Mouse (Mus musculus) hindbrain, embryonic 15.5 days (tissue): Measurements from ENCODE around the gene Cdh3. TPM values are rescaled to one million over a fixed set of nuclear protein-coding genes. Genes with fewer than 3 reads are reported as not detected.
A peak's percentile ranks its signal among the peaks of the same experiment; 100 is the strongest.

ENCODE experiments used
- ATAC-seq: fragments of 200-750 bp; cut with Nextera tagmentation; 2 replicates; pipeline ENCODE4 v1.8.0; 2017; ENCODE audit warnings: low read depth, moderate number of reproducible peaks, moderate TSS enrichment; ENCODE audit not compliant: low FRiP score
- H3K27ac ChIP-seq: fragments of 300-500 bp; sonication (generic); replicated peaks from 2 replicates; pipeline ENCODE4 v1.5.1; 2015; ENCODE audit warnings: mild to moderate bottlenecking, inconsistent platforms
- H3K27me3 ChIP-seq: fragments of 300-500 bp; sonication (generic); 2 replicates; pipeline ENCODE4 v1.6.1; 2015; ENCODE audit warnings: control low read depth, inconsistent platforms
- H3K36me3 ChIP-seq: fragments of 300-500 bp; sonication (generic); 2 replicates; pipeline ENCODE4 v1.6.1; 2015; ENCODE audit warnings: control low read depth, inconsistent platforms
- H3K4me1 ChIP-seq: fragments of 300-500 bp; sonication (generic); replicated peaks from 2 replicates; pipeline ENCODE4 v1.6.1; 2015; ENCODE audit warnings: control low read depth, inconsistent platforms
- H3K4me2 ChIP-seq: fragments of 300-500 bp; sonication (generic); 2 replicates; pipeline ENCODE4 v1.6.1; 2015; ENCODE audit warnings: moderate library complexity, mild to moderate bottlenecking, inconsistent platforms
- H3K4me3 ChIP-seq: fragments of 300-500 bp; sonication (generic); 2 replicates; pipeline ENCODE4 v1.5.1; 2015; ENCODE audit warnings: mild to moderate bottlenecking, inconsistent platforms
- H3K9ac ChIP-seq: fragments of 300-500 bp; sonication (generic); 2 replicates; pipeline ENCODE4 v1.6.1; 2015; ENCODE audit warnings: inconsistent platforms
- H3K9me3 ChIP-seq: fragments of 300-500 bp; sonication (generic); 2 replicates; pipeline ENCODE4 v1.6.1; 2016; ENCODE audit warnings: control low read depth, inconsistent platforms
- WGBS: fragments of 180-500 bp; shearing (Covaris S2); methylation state at CpG from one replicate; pipeline ENCODE4 v1.1.7; 2015; 5-methylcytosine and 5-hydroxymethylcytosine counted together
- polyA plus RNA-seq: library from polyadenylated mRNA; unstranded; fragments of >200 nt; fragmentation: Nextera tagmentation; extraction: Ambion mirVana; gene quantifications from 2 replicates; pipeline ENCODE4 v1.2.1, GENCODE M21; 2015

The Cdh3 gene
- 3.9 and 4.8 TPM in 2 replicates for polyA plus RNA-seq

DNA sequence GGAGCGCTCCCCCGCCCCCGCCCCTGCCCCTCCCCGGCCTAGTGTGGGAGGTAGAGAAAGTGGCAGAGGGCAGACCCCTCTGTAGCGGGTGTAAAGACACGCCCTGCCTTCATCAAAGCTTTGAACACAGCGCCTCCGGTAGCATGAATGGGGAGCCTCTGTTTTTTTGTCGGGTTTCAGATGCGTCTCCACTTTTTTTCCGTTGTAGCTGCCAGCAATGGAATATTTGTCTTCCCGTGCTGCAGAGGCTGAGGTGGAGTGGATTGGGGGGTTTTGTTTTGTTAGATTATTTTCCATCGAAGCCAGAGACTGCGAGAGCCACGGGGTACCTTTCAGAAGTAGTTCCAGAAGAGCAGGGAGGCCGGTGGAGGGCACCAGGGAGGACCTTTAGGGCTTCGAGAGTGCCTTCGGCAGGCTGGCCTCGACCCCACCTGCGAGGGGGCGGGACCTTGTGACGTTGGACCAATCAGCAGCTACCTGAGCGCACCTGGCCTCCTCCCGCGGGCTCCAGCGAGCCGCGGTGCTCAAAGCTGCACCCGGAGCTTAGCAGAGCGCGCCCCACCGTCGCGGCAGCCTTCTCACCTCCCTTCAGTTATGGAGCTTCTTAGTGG is at the start of gene Cdh3:
TSS of gene Cdh3 (plus strand) at position 527 of the 611 bp plus-strand sequence.
- no peaks in the 10 kb centered on the region for H3K36me3 ChIP-seq
- peak within 1 kb of the TSS; percentile 34; the same call in 1 of the 2 replicates for H3K9ac ChIP-seq
- H3K27ac ChIP-seq: no peak within 1 kb of the TSS
- no peaks in the 10 kb centered on the region for H3K9me3 ChIP-seq
- peak; percentile 55; the same call in 1 of the 2 replicates for ATAC-seq
- peaks cover 58% of the 10 kb centered on the region for H3K27me3 ChIP-seq
- WGBS: under 1% methylated on average over 34 of the region's 34 CpGs
- H3K4me3 ChIP-seq: peak within 1 kb of the TSS; percentile 40
- peak within 1 kb of the TSS; percentile 61 for H3K4me2 ChIP-seq
- H3K4me1 ChIP-seq: peaks cover 38% of the 10 kb centered on the region

GRCm38 (mm10) chr8:106462131-106462530 is 48.6 kb upstream of the Cdh3 start:
- 0 out of 2 replicates have a peak, but pooled peaks cover 4% of the 10 kb centered on the region for H3K9me3 ChIP-seq
- no peak overlapping the region for H3K27ac ChIP-seq
- H3K27me3 ChIP-seq: no peaks in the 10 kb centered on the region
- no peak for ATAC-seq
- H3K4me1 ChIP-seq: no peaks in the 10 kb centered on the region
- H3K4me3 ChIP-seq: no peak overlapping the region
- H3K4me2 ChIP-seq: no peak overlapping the region
- H3K9ac ChIP-seq: no peak overlapping the region
- 86% methylated on average over 5 of the region's 5 CpGs for WGBS
- no peaks in the 10 kb centered on the region for H3K36me3 ChIP-seq

- no peak for ATAC-seq
- no peak overlapping the region for H3K4me2 ChIP-seq
- H3K4me1 ChIP-seq: no peaks in the 10 kb centered on the region
- no peaks in the 10 kb centered on the region for H3K36me3 ChIP-seq
- H3K27ac ChIP-seq: no peak overlapping the region
- H3K9me3 ChIP-seq: no peaks in the 10 kb centered on the region
- no peaks in the 10 kb centered on the region for H3K27me3 ChIP-seq
- WGBS: 77% methylated on average over 6 of the region's 6 CpGs
- H3K4me3 ChIP-seq: no peak overlapping the region
- H3K9ac ChIP-seq: no peak overlapping the region
Observed at GRCm38 (mm10) chr8:106463795-106464194, 46.9 kb upstream of the Cdh3 start.

GRCm38 (mm10) chr8:106469485-106469884 is 41.2 kb upstream of the Cdh3 start:
- Histone ChIP-seq H3K27ac (no peak overlapping the region), H3K36me3 (no peaks in the 10 kb centered on the region), H3K27me3 (no peaks in the 10 kb centered on the region), H3K9ac (no peak overlapping the region), H3K4me1 (no peaks in the 10 kb centered on the region), H3K4me2 (no peak overlapping the region), H3K4me3 (no peak overlapping the region), H3K9me3 (no peaks in the 10 kb centered on the region)
- ATAC-seq: no peak
- 60% methylated on average over 7 of the region's 7 CpGs for WGBS

DNA sequence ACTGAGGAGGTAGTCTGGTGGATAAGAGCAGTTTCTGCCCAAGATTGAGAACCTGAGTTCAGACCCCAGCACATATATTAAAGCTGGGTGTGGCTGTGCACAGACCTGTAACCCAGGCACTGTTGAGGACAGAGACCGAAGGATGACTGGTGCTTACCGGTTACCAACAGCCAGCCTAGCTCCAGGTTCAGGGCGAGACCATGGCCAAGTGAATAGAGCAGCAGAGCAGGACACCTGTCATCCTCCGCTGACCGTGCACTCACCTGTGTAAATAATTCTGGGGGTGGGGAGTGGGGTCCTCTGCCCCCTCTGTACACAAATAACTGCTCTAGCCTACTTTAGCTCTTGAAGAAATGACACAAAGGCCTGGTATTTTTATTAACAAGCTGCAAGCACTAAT is 36.7 kb upstream of the Cdh3 start:
- Histone ChIP-seq H3K27me3 (no peaks in the 10 kb centered on the region), H3K4me2 (no peak overlapping the region), H3K9me3 (no peaks in the 10 kb centered on the region), H3K4me3 (no peak overlapping the region), H3K36me3 (no peaks in the 10 kb centered on the region), H3K27ac (no peak overlapping the region), H3K4me1 (no peaks in the 10 kb centered on the region), H3K9ac (no peak overlapping the region)
- ATAC-seq: no peak
- 88% methylated on average over 5 of the region's 5 CpGs for WGBS

DNA sequence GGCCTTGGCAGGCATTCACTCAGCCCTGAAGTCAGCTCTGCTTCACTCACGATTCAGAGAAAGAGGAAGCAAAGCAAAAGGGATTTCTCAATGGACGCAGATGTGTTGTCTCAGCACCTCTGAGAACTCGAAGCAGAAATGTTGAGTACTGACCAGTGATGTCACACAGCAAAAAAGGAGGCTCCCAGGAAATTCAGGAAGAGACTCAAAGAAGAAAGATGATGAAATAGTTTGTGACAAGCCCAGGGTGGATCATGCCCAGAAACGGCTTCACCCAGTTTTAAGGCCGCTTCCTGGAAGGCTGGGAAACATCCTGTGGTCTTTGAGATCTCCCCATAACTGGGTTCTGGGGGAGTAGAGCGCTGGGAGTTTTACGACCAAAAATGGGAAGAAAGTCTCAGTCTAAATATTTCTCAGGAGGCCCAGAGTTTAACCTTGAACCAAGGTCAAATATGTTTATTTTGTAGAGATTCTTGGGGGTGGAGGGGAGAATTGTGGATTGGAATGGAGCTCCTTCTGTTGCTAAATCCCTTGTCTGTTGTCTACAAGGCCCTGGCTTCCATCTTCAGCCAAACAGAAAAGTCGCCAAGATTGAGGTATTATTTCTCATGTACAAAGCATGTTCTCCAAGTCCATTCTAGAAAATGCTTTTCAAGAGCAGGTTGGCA is 10.5 kb upstream of the Cdh3 start, which contains the start of gene 6030452D12Rik:
TSS of gene 6030452D12Rik (plus strand) at position 505 of the 668 bp plus-strand sequence.
- no peaks in the 10 kb centered on the region for H3K4me1 ChIP-seq
- H3K27me3 ChIP-seq: no peaks in the 10 kb centered on the region
- H3K27ac ChIP-seq: no peak within 1 kb of the TSS
- no peaks in the 10 kb centered on the region for H3K9me3 ChIP-seq
- ATAC-seq: no peak
- no peak within 1 kb of the TSS for H3K9ac ChIP-seq
- H3K4me2 ChIP-seq: no peak within 1 kb of the TSS
- H3K36me3 ChIP-seq: no peaks in the 10 kb centered on the region
- H3K4me3 ChIP-seq: no peak within 1 kb of the TSS
- 78% methylated on average over 8 of the region's 8 CpGs for WGBS

GRCm38 (mm10) chr8:106504241-106504640 is 6.5 kb upstream of the Cdh3 start:
- WGBS: 93% methylated on average over 7 of the region's 7 CpGs
- H3K27ac ChIP-seq: no peak overlapping the region
- peaks cover 16% of the 10 kb centered on the region for H3K4me1 ChIP-seq
- H3K36me3 ChIP-seq: no peaks in the 10 kb centered on the region
- H3K9me3 ChIP-seq: no peaks in the 10 kb centered on the region
- no peak overlapping the region for H3K9ac ChIP-seq
- H3K27me3 ChIP-seq: peaks cover 17% of the 10 kb centered on the region
- no peak overlapping the region for H3K4me3 ChIP-seq
- H3K4me2 ChIP-seq: no peak overlapping the region
- no peak for ATAC-seq

- peaks cover 21% of the 10 kb centered on the region for H3K4me1 ChIP-seq
- H3K9me3 ChIP-seq: no peaks in the 10 kb centered on the region
- 61% methylated on average over 10 of the region's 10 CpGs for WGBS
- no peaks in the 10 kb centered on the region for H3K36me3 ChIP-seq
- peaks cover 29% of the 10 kb centered on the region for H3K27me3 ChIP-seq
- no peak overlapping the region for H3K27ac ChIP-seq
- ATAC-seq: no peak
- no peak overlapping the region for H3K9ac ChIP-seq
- H3K4me2 ChIP-seq: no peak overlapping the region
- H3K4me3 ChIP-seq: no peak overlapping the region
Observed at GRCm38 (mm10) chr8:106505328-106505965, 5.2 kb upstream of the Cdh3 start.

DNA sequence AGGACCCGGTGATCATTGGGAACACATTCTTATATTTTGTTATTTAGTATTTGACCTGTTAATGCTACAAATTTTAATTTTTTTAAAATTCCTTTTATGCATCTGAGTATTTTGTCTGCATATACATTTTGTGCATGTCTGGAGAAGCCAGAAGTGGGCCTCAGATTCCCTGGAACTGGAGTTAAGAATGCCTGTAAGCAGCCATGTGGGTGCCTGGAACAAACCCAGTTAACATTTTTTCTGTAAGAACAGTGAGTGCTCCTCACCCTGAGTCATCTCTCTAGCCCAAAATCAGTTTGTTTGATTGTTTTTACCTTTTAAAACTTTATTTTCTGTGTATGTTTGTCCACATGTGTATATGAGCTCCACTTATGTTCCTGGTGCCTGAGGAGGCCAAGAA is 4.6 kb upstream of the Cdh3 start:
- Histone ChIP-seq H3K4me2 (no peak overlapping the region), H3K36me3 (no peaks in the 10 kb centered on the region), H3K4me3 (no peak overlapping the region), H3K9me3 (no peaks in the 10 kb centered on the region), H3K27ac (no peak overlapping the region), H3K4me1 (peaks cover 28% of the 10 kb centered on the region), H3K27me3 (peaks cover 36% of the 10 kb centered on the region), H3K9ac (no peak overlapping the region)
- WGBS: 90% methylated on average over 1 of the region's 1 CpGs
- no peak for ATAC-seq

GRCm38 (mm10) chr8:106507761-106508331 is 2.8 kb upstream of the Cdh3 start:
- no peaks in the 10 kb centered on the region for H3K9me3 ChIP-seq
- H3K36me3 ChIP-seq: no peaks in the 10 kb centered on the region
- ATAC-seq: peak; percentile 76
- H3K9ac ChIP-seq: peak overlapping the region; percentile 29
- H3K27ac ChIP-seq: peak overlapping the region; percentile 67
- 1% methylated on average over 30 of the region's 30 CpGs for WGBS
- peaks cover 46% of the 10 kb centered on the region for H3K27me3 ChIP-seq
- peaks cover 38% of the 10 kb centered on the region for H3K4me1 ChIP-seq
- peak overlapping the region; percentile 32 for H3K4me3 ChIP-seq
- peak overlapping the region; percentile 68 for H3K4me2 ChIP-seq

DNA sequence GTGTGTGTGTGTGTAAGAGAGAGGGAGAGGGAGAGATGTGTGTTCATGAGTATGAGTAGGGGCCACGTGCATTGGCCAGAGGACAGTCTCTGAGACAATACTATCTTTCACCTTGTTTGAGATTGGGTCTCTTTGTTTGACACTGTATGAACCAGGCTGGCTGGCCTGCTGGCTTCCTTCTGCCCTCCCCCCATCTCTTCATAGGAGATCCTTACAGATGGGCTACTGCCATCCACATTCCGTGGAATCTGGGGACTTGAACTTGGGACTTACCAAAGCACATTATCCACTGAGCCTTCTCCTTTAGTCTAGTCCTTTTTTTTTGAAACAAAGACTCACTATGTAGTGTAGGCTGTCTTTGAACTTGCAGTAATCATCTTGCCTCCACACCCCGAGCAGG is 2.2 kb upstream of the Cdh3 start:
- Histone ChIP-seq H3K27ac (peak overlapping the region; percentile 67; the same call in 1 of the 2 replicates), H3K36me3 (no peaks in the 10 kb centered on the region), H3K27me3 (peaks cover 52% of the 10 kb centered on the region), H3K9me3 (no peaks in the 10 kb centered on the region), H3K4me3 (peak overlapping the region; percentile 32; the same call in 1 of the 2 replicates), H3K9ac (no peak overlapping the region), H3K4me2 (peak overlapping the region; percentile 68), H3K4me1 (peaks cover 38% of the 10 kb centered on the region)
- WGBS: 31% methylated on average over 3 of the region's 3 CpGs
- ATAC-seq: peak; percentile 28; the same call in 1 of the 2 replicates
